Mouse (Mus musculus) ovary, postnatal 10 days (tissue): ENCODE measurements around the gene Lrfn1.

Experiments
- DNase-seq: peaks from one replicate; pipeline ENCODE4 v3.0.0; 2022; ENCODE audit warnings: low spot score

Gene Lrfn1

GRCm38 (mm10) chr7:28511441-28511840, 59.7 kb downstream of the Lrfn1 start:
- DNase-seq: no peak
